Mouse (Mus musculus) liver, embryonic 11.5 days (tissue): ENCODE measurements at regions not wholly inside any gene's neighbourhood (a gene's known extent, or its start where the extent isn't known, plus 50 kb on each side); places are given as distances from the start of the nearest gene placed in this dataset.

Experiments used
- ATAC-seq: fragments of 200-750 bp; cut with Nextera tagmentation; replicated peaks from 2 replicates; pipeline ENCODE4 v1.8.0; 2017; ENCODE audit warnings: moderate number of reproducible peaks, mild to moderate bottlenecking, moderate TSS enrichment, moderate library complexity; ENCODE audit not compliant: low FRiP score
- DNase-seq: peaks from one replicate; pipeline ENCODE4 v3.0.0-alpha.2; 2017; ENCODE audit warnings: low spot score
- H3K27ac ChIP-seq: fragments of 300-500 bp; sonication (generic); 2 replicates; pipeline ENCODE4 v1.5.1; 2014; ENCODE audit warnings: mild to moderate bottlenecking, low read depth, low read length, control low read depth
- H3K27me3 ChIP-seq: fragments of 300-500 bp; sonication (generic); replicated peaks from 2 replicates; pipeline ENCODE4 v1.6.1; 2014; ENCODE audit warnings: low read length, mixed read lengths; ENCODE audit not compliant: control insufficient read depth, insufficient read depth
- H3K36me3 ChIP-seq: fragments of 300-500 bp; sonication (generic); 2 replicates; pipeline ENCODE4 v1.6.1; 2014; ENCODE audit warnings: mild to moderate bottlenecking, low read length, moderate library complexity, mixed read lengths; ENCODE audit not compliant: control insufficient read depth, insufficient read depth
- H3K4me1 ChIP-seq: fragments of 300-500 bp; sonication (generic); replicated peaks from 2 replicates; pipeline ENCODE4 v1.6.1; 2014; ENCODE audit warnings: low read length, mixed read lengths; ENCODE audit not compliant: control insufficient read depth, insufficient read depth
- H3K4me2 ChIP-seq: fragments of 300-500 bp; sonication (generic); 2 replicates; pipeline ENCODE4 v1.6.1; 2014; ENCODE audit warnings: mild to moderate bottlenecking, control low read depth, moderate library complexity
- H3K4me3 ChIP-seq: fragments of 300-500 bp; sonication (generic); 2 replicates; pipeline ENCODE4 v1.5.1; 2014; ENCODE audit warnings: low read depth, low read length, control low read depth
- H3K9ac ChIP-seq: fragments of 300-500 bp; sonication (generic); 2 replicates; pipeline ENCODE4 v1.6.1; 2014; ENCODE audit warnings: low read depth, low read length, control low read depth
- H3K9me3 ChIP-seq: fragments of 300-500 bp; sonication (generic); 2 replicates; pipeline ENCODE4 v1.6.1; 2016; ENCODE audit warnings: low read length, inconsistent platforms, mixed read lengths; ENCODE audit not compliant: control insufficient read depth
- WGBS: fragments of 180-500 bp; shearing (Covaris S2); extraction: QIAGEN DNeasy Blood & Tissue Kit; methylation state at CpG from one replicate; pipeline ENCODE4 v1.1.7; 2014; 5-methylcytosine and 5-hydroxymethylcytosine counted together

GRCm38 (mm10) chr11:113192086-113192856 is 410.2 kb downstream of the Sox9 start:
- Histone ChIP-seq H3K36me3 (no peaks in the 10 kb centered on the region), H3K27ac (no peak overlapping the region), H3K9me3 (no peaks in the 10 kb centered on the region), H3K4me2 (no peak overlapping the region), H3K9ac (no peak overlapping the region), H3K4me3 (no peak overlapping the region), H3K27me3 (no peaks in the 10 kb centered on the region), H3K4me1 (0 out of 2 replicates have a peak, but pooled peaks cover 2% of the 10 kb centered on the region)
- DNase-seq (no peak), ATAC-seq (no peak)
- WGBS, result 54% methylated on average over 22 of the region's 22 CpGs

- no peak for DNase-seq
- 0 out of 2 replicates have a peak, but pooled peaks cover 4% of the 10 kb centered on the region for H3K27me3 ChIP-seq
- H3K36me3 ChIP-seq, result no peaks in the 10 kb centered on the region
- H3K4me3 ChIP-seq, result no peak overlapping the region
- 0 out of 2 replicates have a peak, but pooled peaks cover 2% of the 10 kb centered on the region for H3K4me1 ChIP-seq
- H3K9ac ChIP-seq, result no peak overlapping the region
- no peak for ATAC-seq
- 63% methylated on average over 15 of the region's 15 CpGs for WGBS
- no peak overlapping the region for H3K27ac ChIP-seq
- no peak overlapping the region for H3K4me2 ChIP-seq
- no peaks in the 10 kb centered on the region for H3K9me3 ChIP-seq
Measured at GRCm38 (mm10) chr11:113194144-113194827, 412.3 kb downstream of the Sox9 start.
